Mouse (Mus musculus) kidney, embryonic 16.5 days (tissue): ENCODE data around the gene Bfar. TPM values are rescaled to one million over a fixed set of nuclear protein-coding genes. Genes with fewer than 3 reads are reported as not detected.
A peak's percentile ranks its signal among the peaks of the same experiment; 100 is the strongest.
"Not testable (repeated sequence)": the region's sequence is repeated elsewhere in the genome, so short reads cannot be mapped to it uniquely, and the experiment has no call there.

ENCODE experiments used
- ATAC-seq: fragments of 200-750 bp; cut with Nextera tagmentation; 2 replicates; pipeline ENCODE4 v1.8.0; 2017; ENCODE audit warnings: moderate TSS enrichment; ENCODE audit not compliant: low FRiP score, low TSS enrichment
- H3K27ac ChIP-seq: fragments of 300-500 bp; sonication (generic); 2 replicates; pipeline ENCODE4 v1.5.1; 2014; ENCODE audit warnings: low read length
- H3K27me3 ChIP-seq: fragments of 300-500 bp; sonication (generic); 2 replicates; pipeline ENCODE4 v1.6.1; 2014; ENCODE audit warnings: low read length, control low read depth, mixed read lengths; ENCODE audit not compliant: insufficient read depth
- H3K36me3 ChIP-seq: fragments of 300-500 bp; sonication (generic); 2 replicates; pipeline ENCODE4 v1.6.1; 2014; ENCODE audit warnings: low read length, control low read depth, mixed read lengths; ENCODE audit not compliant: insufficient read depth
- H3K4me1 ChIP-seq: fragments of 300-500 bp; sonication (generic); 2 replicates; pipeline ENCODE4 v1.6.1; 2014; ENCODE audit warnings: low read length, control low read depth, mixed read lengths; ENCODE audit not compliant: insufficient read depth
- H3K4me2 ChIP-seq: fragments of 300-500 bp; sonication (generic); replicated peaks from 2 replicates; pipeline ENCODE4 v1.6.1; 2014; ENCODE audit warnings: low read depth, low read length
- H3K4me3 ChIP-seq: fragments of 300-500 bp; sonication (generic); 2 replicates; pipeline ENCODE4 v1.5.1; 2014; ENCODE audit warnings: mild to moderate bottlenecking, low read length
- H3K9ac ChIP-seq: fragments of 300-500 bp; sonication (generic); replicated peaks from 2 replicates; pipeline ENCODE4 v1.6.1; 2014; ENCODE audit warnings: low read length
- H3K9me3 ChIP-seq: fragments of 300-500 bp; sonication (generic); 2 replicates; pipeline ENCODE4 v1.6.1; 2016; ENCODE audit warnings: low read length, control low read depth
- WGBS: fragments of 180-500 bp; shearing (Covaris S2); extraction: QIAGEN DNeasy Blood & Tissue Kit; methylation state at CpG from one replicate; pipeline ENCODE4 v1.1.7; 2014; 5-methylcytosine and 5-hydroxymethylcytosine counted together
- polyA plus RNA-seq: library from polyadenylated mRNA; unstranded; fragments of >200 nt; fragmentation: Nextera tagmentation; extraction: Ambion mirVana; gene quantifications from 2 replicates; pipeline ENCODE4 v1.2.1, GENCODE M21; 2015

Bfar gene
- polyA plus RNA-seq, 1 experiment from 2014 or later, result 58.0 TPM

- 84% methylated on average over 10 of the region's 10 CpGs for WGBS
- Histone ChIP-seq H3K9me3 (no peaks in the 10 kb centered on the region), H3K27me3 (no peaks in the 10 kb centered on the region), H3K9ac (peak overlapping the region; percentile 83), H3K4me3 (peak overlapping the region; percentile 71), H3K27ac (0 out of 2 replicates have a peak overlapping the region, but pooled peaks have one; percentile 65), H3K36me3 (peaks cover 10% of the 10 kb centered on the region), H3K4me2 (peak overlapping the region; percentile 77), H3K4me1 (peaks cover 16% of the 10 kb centered on the region)
- no peak for ATAC-seq
These were observed 3.1 kb upstream of the Bfar start for GRCm38 (mm10) chr16:13668402-13669108.

DNA sequence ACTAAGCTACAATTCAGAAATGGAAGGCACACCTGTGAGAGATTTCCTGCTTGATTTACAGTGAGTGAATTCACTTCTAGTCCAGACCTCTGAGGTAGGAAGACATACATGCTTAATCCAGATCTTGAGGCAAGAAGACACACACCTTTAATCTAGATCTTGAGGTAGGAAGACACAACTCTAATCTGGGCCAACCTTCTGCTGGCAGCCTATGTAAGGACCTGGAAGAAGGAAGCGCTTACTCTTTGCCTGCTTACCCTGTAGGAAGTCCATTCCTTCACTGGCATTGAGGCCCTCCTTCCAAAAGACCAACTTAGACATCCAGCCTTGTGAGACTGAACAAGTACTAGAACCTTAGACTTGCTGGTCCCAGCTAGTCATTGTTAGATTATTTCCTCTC lies 2.4 kb upstream of the Bfar start:
- H3K4me2 ChIP-seq, result no peak overlapping the region
- no peak overlapping the region for H3K9ac ChIP-seq
- no peaks in the 10 kb centered on the region for H3K9me3 ChIP-seq
- H3K4me3 ChIP-seq, result no peak overlapping the region
- H3K27me3 ChIP-seq, result no peaks in the 10 kb centered on the region
- ATAC-seq, result no peak
- H3K36me3 ChIP-seq, result peaks cover 8% of the 10 kb centered on the region
- H3K27ac ChIP-seq, result no peak overlapping the region
- WGBS, result 91% methylated on average over 1 of the region's 1 CpGs
- peaks cover 16% of the 10 kb centered on the region for H3K4me1 ChIP-seq

GRCm38 (mm10) chr16:13670896-13671295 lies 762 bp upstream of the Bfar start:
- Histone ChIP-seq H3K4me3 (peak overlapping the region; percentile 86; the same call in 1 of the 2 replicates), H3K4me2 (peak overlapping the region; percentile 60), H3K4me1 (peaks cover 16% of the 10 kb centered on the region)
- WGBS, result 79% methylated on average over 5 of the region's 5 CpGs
- not testable (repeated sequence) for H3K27ac ChIP-seq, H3K9ac ChIP-seq, ATAC-seq, H3K9me3 ChIP-seq, H3K36me3 ChIP-seq, H3K27me3 ChIP-seq

GRCm38 (mm10) chr16:13672386-13672898 lies 784 bp downstream of the Bfar start:
- peaks cover 9% of the 10 kb centered on the region; the same call in 1 of the 2 replicates for H3K4me1 ChIP-seq
- peaks cover 13% of the 10 kb centered on the region for H3K36me3 ChIP-seq
- peak overlapping the region; percentile 85 for H3K9ac ChIP-seq
- peak overlapping the region; percentile 53 for H3K4me2 ChIP-seq
- H3K9me3 ChIP-seq, result no peaks in the 10 kb centered on the region
- peak overlapping the region; percentile 94 for H3K27ac ChIP-seq
- under 1% methylated on average over 20 of the region's 20 CpGs for WGBS
- peak; percentile 40 for ATAC-seq
- H3K4me3 ChIP-seq, result peak overlapping the region; percentile 86
- H3K27me3 ChIP-seq, result no peaks in the 10 kb centered on the region

GRCm38 (mm10) chr16:13673114-13673513 lies 1.5 kb downstream of the Bfar start:
- Histone ChIP-seq H3K4me3 (peak overlapping the region; percentile 86), H3K36me3 (peaks cover 17% of the 10 kb centered on the region), H3K27ac (no peak overlapping the region), H3K27me3 (no peaks in the 10 kb centered on the region), H3K4me1 (peaks cover 7% of the 10 kb centered on the region; the same call in 1 of the 2 replicates), H3K9me3 (no peaks in the 10 kb centered on the region), H3K9ac (no peak overlapping the region), H3K4me2 (peak overlapping the region; percentile 53)
- 76% methylated on average over 5 of the region's 5 CpGs for WGBS
- no peak for ATAC-seq

DNA sequence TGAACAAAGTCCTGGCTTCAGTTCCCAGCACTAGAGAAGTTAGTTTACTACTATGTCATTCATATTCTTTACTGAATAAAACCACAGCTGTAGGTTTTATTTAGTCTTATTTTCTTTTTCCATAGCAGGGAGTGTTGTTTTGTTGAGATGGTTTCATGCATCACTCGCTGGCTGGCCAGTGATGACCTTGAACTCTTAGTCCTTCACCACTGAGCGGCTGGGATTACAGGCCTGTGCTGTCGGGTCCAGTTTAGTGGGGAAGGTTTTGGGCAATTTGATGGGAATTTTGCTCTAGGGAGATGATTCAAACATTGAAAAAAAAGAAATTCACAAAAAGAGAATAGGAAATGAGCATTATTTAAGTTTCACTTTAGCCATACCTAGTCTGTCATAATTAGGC lies 2.9 kb downstream of the Bfar start:
- no peak overlapping the region for H3K4me2 ChIP-seq
- peaks cover 19% of the 10 kb centered on the region for H3K36me3 ChIP-seq
- H3K9me3 ChIP-seq, result no peaks in the 10 kb centered on the region
- WGBS, result 82% methylated on average over 3 of the region's 3 CpGs
- ATAC-seq, result no peak
- H3K9ac ChIP-seq, result no peak overlapping the region
- H3K4me1 ChIP-seq, result peaks cover 7% of the 10 kb centered on the region; the same call in 1 of the 2 replicates
- no peak overlapping the region for H3K4me3 ChIP-seq
- H3K27me3 ChIP-seq, result no peaks in the 10 kb centered on the region
- H3K27ac ChIP-seq, result no peak overlapping the region

- no peaks in the 10 kb centered on the region for H3K4me1 ChIP-seq
- 89% methylated on average over 3 of the region's 3 CpGs for WGBS
- peaks cover 21% of the 10 kb centered on the region for H3K36me3 ChIP-seq
- no peaks in the 10 kb centered on the region for H3K27me3 ChIP-seq
- no peaks in the 10 kb centered on the region for H3K9me3 ChIP-seq
- no peak for ATAC-seq
- no peak overlapping the region for H3K4me3 ChIP-seq
- no peak overlapping the region for H3K9ac ChIP-seq
- no peak overlapping the region for H3K4me2 ChIP-seq
- no peak overlapping the region for H3K27ac ChIP-seq
These were observed 7.1 kb downstream of the Bfar start for GRCm38 (mm10) chr16:13678601-13679319.

GRCm38 (mm10) chr16:13698998-13699397 lies 27.3 kb downstream of the Bfar start:
- Histone ChIP-seq H3K4me3 (no peak overlapping the region), H3K4me2 (no peak overlapping the region), H3K27me3 (no peaks in the 10 kb centered on the region), H3K9me3 (no peaks in the 10 kb centered on the region), H3K36me3 (peaks cover 62% of the 10 kb centered on the region), H3K9ac (no peak overlapping the region), H3K4me1 (no peaks in the 10 kb centered on the region), H3K27ac (no peak overlapping the region)
- 88% methylated on average over 7 of the region's 7 CpGs for WGBS
- no peak for ATAC-seq

- H3K27me3 ChIP-seq, result no peaks in the 10 kb centered on the region
- WGBS, result 94% methylated on average over 7 of the region's 7 CpGs
- H3K9me3 ChIP-seq, result no peaks in the 10 kb centered on the region
- peaks cover 61% of the 10 kb centered on the region for H3K36me3 ChIP-seq
- ATAC-seq, result no peak
- no peak overlapping the region for H3K4me3 ChIP-seq
- H3K27ac ChIP-seq, result no peak overlapping the region
- H3K4me2 ChIP-seq, result no peak overlapping the region
- no peak overlapping the region for H3K9ac ChIP-seq
- no peaks in the 10 kb centered on the region for H3K4me1 ChIP-seq
These were observed 30.5 kb downstream of the Bfar start for GRCm38 (mm10) chr16:13702184-13702583.

- Histone ChIP-seq H3K36me3 (peaks cover 38% of the 10 kb centered on the region), H3K27me3 (no peaks in the 10 kb centered on the region), H3K9me3 (no peaks in the 10 kb centered on the region), H3K27ac (no peak overlapping the region), H3K4me3 (no peak overlapping the region), H3K9ac (no peak overlapping the region), H3K4me1 (no peaks in the 10 kb centered on the region), H3K4me2 (no peak overlapping the region)
- 97% methylated on average over 10 of the region's 10 CpGs for WGBS
- ATAC-seq, result no peak
These were observed 33.0 kb downstream of the Bfar start for GRCm38 (mm10) chr16:13704676-13705075.
